Mouse (Mus musculus) liver, embryonic 16.5 days (tissue): ENCODE measurements at regions not wholly inside any gene's neighbourhood (a gene's known extent, or its start where the extent isn't known, plus 50 kb on each side); places are given as distances from the start of the nearest gene placed in this dataset.
A peak's percentile ranks its signal among the peaks of the same experiment; 100 is the strongest.
"Not testable (repeated sequence)": the region's sequence is repeated elsewhere in the genome, so short reads cannot be mapped to it uniquely, and the experiment has no call there.

Experiments
- ATAC-seq: fragments of 200-750 bp; cut with Nextera tagmentation; 2 replicates; pipeline ENCODE4 v1.8.0; 2017; ENCODE audit warnings: low read depth, mild to moderate bottlenecking, moderate number of reproducible peaks, moderate library complexity
- H3K27ac ChIP-seq: fragments of 300-500 bp; sonication (generic); 2 replicates; pipeline ENCODE4 v1.5.1; 2014; ENCODE audit warnings: mild to moderate bottlenecking, low read length
- H3K27me3 ChIP-seq: fragments of 300-500 bp; sonication (generic); 2 replicates; pipeline ENCODE4 v1.6.1; 2014; ENCODE audit warnings: low read depth, low read length, mixed read lengths; ENCODE audit not compliant: control insufficient read depth, insufficient read depth
- H3K36me3 ChIP-seq: fragments of 300-500 bp; sonication (generic); 2 replicates; pipeline ENCODE4 v1.6.1; 2014; ENCODE audit warnings: mild to moderate bottlenecking; ENCODE audit not compliant: control insufficient read depth, insufficient read depth
- H3K4me1 ChIP-seq: fragments of 300-500 bp; sonication (generic); 2 replicates; pipeline ENCODE4 v1.6.1; 2014; ENCODE audit warnings: low read depth, low read length, mixed read lengths; ENCODE audit not compliant: control insufficient read depth
- H3K4me2 ChIP-seq: fragments of 300-500 bp; sonication (generic); 2 replicates; pipeline ENCODE4 v1.6.1; 2014; ENCODE audit warnings: low read depth, low read length, mixed read lengths
- H3K4me3 ChIP-seq: fragments of 300-500 bp; sonication (generic); 2 replicates; pipeline ENCODE4 v1.5.1; 2014; ENCODE audit warnings: low read depth, mild to moderate bottlenecking, low read length
- H3K9ac ChIP-seq: fragments of 300-500 bp; sonication (generic); 2 replicates; pipeline ENCODE4 v1.6.1; 2014; ENCODE audit warnings: low read depth, low read length
- H3K9me3 ChIP-seq: fragments of 300-500 bp; sonication (generic); replicated peaks from 2 replicates; pipeline ENCODE4 v1.6.1; 2016; ENCODE audit warnings: low read length; ENCODE audit not compliant: control insufficient read depth
- WGBS: fragments of 180-500 bp; shearing (Covaris S2); extraction: QIAGEN DNeasy Blood & Tissue Kit; methylation state at CpG from one replicate; pipeline ENCODE4 v1.1.7; 2014; ENCODE audit not compliant: insufficient replicate concordance; 5-methylcytosine and 5-hydroxymethylcytosine counted together

DNA sequence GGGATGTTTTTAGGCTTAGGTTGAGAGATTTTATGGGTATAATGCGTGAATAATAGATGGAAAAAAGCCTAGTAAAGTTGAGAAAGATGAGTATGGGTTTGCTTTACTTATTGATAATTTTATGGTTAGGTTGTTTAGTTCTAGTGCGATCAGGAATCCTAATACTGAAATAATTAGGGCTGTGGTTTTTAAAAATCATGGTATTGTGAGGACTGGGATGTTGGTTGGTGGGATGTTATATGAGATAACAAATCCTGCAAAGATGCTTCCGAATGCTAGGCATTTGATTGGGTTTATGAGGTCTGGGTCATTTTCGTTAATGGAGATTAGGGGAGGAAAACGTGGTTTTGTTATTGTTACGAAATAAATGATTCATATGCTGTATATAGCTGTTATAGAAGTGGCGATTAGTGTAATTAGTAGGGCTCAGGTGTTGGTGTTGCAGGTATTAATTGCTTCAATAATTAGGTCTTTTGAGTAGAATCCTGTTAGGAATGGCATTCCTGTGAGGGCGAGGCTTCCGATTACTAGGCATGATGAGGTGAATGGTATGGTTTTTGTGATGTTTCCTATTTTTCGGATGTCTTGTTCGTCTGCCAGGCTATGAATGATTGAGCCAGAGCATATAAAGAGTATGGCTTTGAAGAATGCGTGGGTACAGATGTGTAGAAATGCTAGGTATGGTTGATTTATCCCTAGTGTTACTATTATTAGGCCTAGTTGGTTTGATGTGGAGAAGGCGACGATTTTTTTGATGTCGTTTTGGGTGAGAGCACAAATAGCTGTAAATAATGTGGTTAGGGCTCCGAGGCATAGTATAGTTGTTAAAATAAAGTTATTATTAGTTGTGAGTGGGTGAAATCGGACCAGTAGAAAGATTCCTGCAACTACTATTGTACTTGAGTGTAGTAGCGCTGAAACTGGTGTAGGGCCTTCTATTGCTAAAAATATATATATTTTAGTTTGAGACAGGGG is 62.3 kb upstream of the Ccnh start:
- H3K36me3 ChIP-seq, H3K9ac ChIP-seq, H3K9me3 ChIP-seq, H3K4me1 ChIP-seq, H3K27ac ChIP-seq, H3K27me3 ChIP-seq, H3K4me2 ChIP-seq, H3K4me3 ChIP-seq: not testable (repeated sequence)
- peak; percentile 100 for ATAC-seq
- 69% methylated on average over 18 of the region's 18 CpGs for WGBS

DNA sequence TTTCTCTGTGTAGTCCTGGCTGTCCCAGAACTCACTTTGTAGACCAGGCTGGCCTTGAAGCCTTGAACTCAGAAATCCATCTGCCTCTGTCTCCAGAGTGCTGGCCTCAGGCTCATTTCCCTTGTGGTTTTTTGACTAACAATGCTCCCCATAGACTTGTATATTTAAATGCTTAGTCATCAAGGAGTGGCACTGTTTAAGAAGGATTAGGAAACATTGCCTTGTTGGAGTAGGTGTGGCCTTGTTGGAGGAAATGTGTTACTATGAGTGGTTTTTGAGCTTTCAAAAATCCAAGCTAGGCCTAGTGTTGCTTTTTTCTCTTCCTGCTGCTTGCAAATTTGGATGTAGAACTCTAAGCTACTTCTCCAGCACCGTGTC is 61.7 kb upstream of the Ccnh start:
- no peak overlapping the region for H3K4me3 ChIP-seq
- WGBS: 31% methylated on average over 1 of the region's 1 CpGs
- H3K9ac ChIP-seq: no peak overlapping the region
- ATAC-seq: no peak
- no peaks in the 10 kb centered on the region for H3K27me3 ChIP-seq
- H3K4me2 ChIP-seq: no peak overlapping the region
- no peaks in the 10 kb centered on the region for H3K36me3 ChIP-seq
- no peak overlapping the region for H3K27ac ChIP-seq
- no peaks in the 10 kb centered on the region for H3K9me3 ChIP-seq
- H3K4me1 ChIP-seq: no peaks in the 10 kb centered on the region
